In the genomic region with DNA sequence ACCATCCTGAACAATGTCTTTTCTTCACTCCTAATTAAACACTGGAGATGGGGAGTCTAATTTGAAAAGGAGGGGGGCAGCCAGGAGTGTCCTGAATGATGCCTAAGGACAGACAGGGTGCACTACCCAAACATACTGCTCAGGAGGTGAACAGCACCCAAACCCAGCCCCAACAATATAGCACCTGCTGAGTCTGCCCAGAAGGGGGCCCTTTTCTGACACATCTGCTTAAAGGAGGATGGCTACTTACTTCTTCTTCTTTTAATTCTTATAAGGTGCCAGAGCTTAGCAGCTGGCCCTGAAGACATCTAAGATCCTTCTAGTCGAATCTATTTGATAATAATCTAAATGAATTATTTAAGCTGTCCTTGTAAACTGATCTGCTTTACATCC, we compare ENCODE assay signal across 14 mouse cellular contexts. TPM values are rescaled to one million over a fixed set of nuclear protein-coding genes. Genes with fewer than 3 reads are reported as not detected.
DNase-seq lines count a peak whose midpoint lies in the region; ATAC-seq and TF ChIP-seq lines count a peak whose summit lies in the region.
"Had no signal": no experiment of that assay in that cellular context is flagged by ENCODE, and none has a peak within 500 bp of the region (broad histone marks: within the 10 kb centered on the region; RNA-seq: fewer than 3 reads in every experiment).

No protein-coding gene starts in this region.

- H3K36me3 ChIP-seq in hindbrain, postnatal 0 days (ENCODE audit: insufficient read depth, low read length), result no peaks in the 10 kb centered on the region
- H3K36me3 ChIP-seq in hindbrain, embryonic 10.5 days, result peaks cover 24% of the 10 kb centered on the region
- no peaks in the 10 kb centered on the region for H3K36me3 ChIP-seq in midbrain, embryonic 16.5 days (ENCODE audit: control insufficient read depth, insufficient read depth, low read length)
- H3K36me3 ChIP-seq: stomach, embryonic 15.5 days had no signal

- H3K4me2 ChIP-seq in hindbrain, postnatal 0 days (ENCODE audit: low read depth, low read length), result peak overlapping the region; percentile 10; the same call in 1 of the 2 replicates
- H3K4me2 ChIP-seq in midbrain, embryonic 16.5 days (ENCODE audit: low read length), result peak overlapping the region; percentile 29
- H3K4me2 ChIP-seq: hindbrain, embryonic 14.5 days; stomach, embryonic 15.5 days had no signal

- peak; percentile 26 for DNase-seq in adrenal gland, postnatal 14 days
- no peak for DNase-seq in adrenal gland, postnatal 25 days
- no peak for DNase-seq in hindbrain, postnatal 0 days (ENCODE audit: low spot score)
- DNase-seq in hindbrain, embryonic 10.5 days (ENCODE audit: low spot score), result no peak
- DNase-seq in lung, postnatal 36 days, result peak; percentile 8
- no peak for DNase-seq in lung, postnatal 14 days
- no peak for DNase-seq in ovary, postnatal 36 days (ENCODE audit: low spot score)
- DNase-seq: adrenal gland, postnatal 10 days; gastrocnemius, postnatal 25 days; kidney, adult 8-10 months had no signal

- H3K4me3 ChIP-seq in hindbrain, postnatal 0 days (ENCODE audit: low read length), result no peak overlapping the region
- H3K4me3 ChIP-seq in hindbrain, embryonic 10.5 days, result no peak overlapping the region
- H3K4me3 ChIP-seq in midbrain, embryonic 16.5 days (ENCODE audit: low read depth, low read length), result no peak overlapping the region
- H3K4me3 ChIP-seq: stomach, embryonic 15.5 days had no signal

- no peaks in the 10 kb centered on the region for H3K27me3 ChIP-seq in hindbrain, postnatal 0 days (ENCODE audit: insufficient read depth, low read length)
- no peaks in the 10 kb centered on the region for H3K27me3 ChIP-seq in hindbrain, embryonic 10.5 days (ENCODE audit: insufficient read depth, poor library complexity, severe bottlenecking)
- no peaks in the 10 kb centered on the region for H3K27me3 ChIP-seq in midbrain, embryonic 16.5 days (ENCODE audit: control insufficient read depth, insufficient read depth, low read depth, low read length)
- H3K27me3 ChIP-seq: stomach, embryonic 15.5 days had no signal

- TF ChIP-seq CTCF in hindbrain, postnatal 0 days (IDR thresholded peaks at IDR 0.05; ENCODE audit: low read depth), result no peak

- 0 out of 2 replicates have a peak overlapping the region, but pooled peaks have one; percentile 20 for H3K27ac ChIP-seq in hindbrain, postnatal 0 days
- H3K27ac ChIP-seq in hindbrain, embryonic 10.5 days, result no peak overlapping the region
- peak overlapping the region; percentile 56 for H3K27ac ChIP-seq in midbrain, embryonic 16.5 days (ENCODE audit: low read length)
- H3K27ac ChIP-seq: macrophage; stomach, embryonic 15.5 days had no signal

- no peaks in the 10 kb centered on the region for H3K9me3 ChIP-seq in hindbrain, postnatal 0 days (ENCODE audit: low read length)
- H3K9me3 ChIP-seq in hindbrain, embryonic 10.5 days, result no peaks in the 10 kb centered on the region
- no peaks in the 10 kb centered on the region for H3K9me3 ChIP-seq in midbrain, embryonic 16.5 days (replicated peaks; ENCODE audit: control insufficient read depth, low read length, poor library complexity, severe bottlenecking)
- H3K9me3 ChIP-seq: stomach, embryonic 15.5 days had no signal

- H3K9ac ChIP-seq in hindbrain, postnatal 0 days (replicated peaks; ENCODE audit: low read length), result no peak overlapping the region
- no peak overlapping the region for H3K9ac ChIP-seq in midbrain, embryonic 16.5 days (ENCODE audit: low read depth, low read length)
- H3K9ac ChIP-seq: hindbrain, embryonic 14.5 days; stomach, embryonic 15.5 days had no signal

- ATAC-seq in hindbrain, postnatal 0 days, result no peak
- peak; percentile 17; the same call in 1 of the 2 replicates for ATAC-seq in midbrain, embryonic 16.5 days

- WGBS in hindbrain, postnatal 0 days, result 93% methylated on average over 1 of the region's 1 CpGs
- 70% methylated on average over 1 of the region's 1 CpGs for WGBS in hindbrain, embryonic 10.5 days
- 35% methylated on average over 1 of the region's 1 CpGs for WGBS in midbrain, embryonic 16.5 days

- no peaks in the 10 kb centered on the region for H3K4me1 ChIP-seq in hindbrain, postnatal 0 days (ENCODE audit: insufficient read depth, low read length)
- 0 out of 2 replicates have a peak, but pooled peaks cover 5% of the 10 kb centered on the region for H3K4me1 ChIP-seq in hindbrain, embryonic 10.5 days (replicated peaks)
- peaks cover 8% of the 10 kb centered on the region for H3K4me1 ChIP-seq in midbrain, embryonic 16.5 days (ENCODE audit: control insufficient read depth, insufficient read depth, low read length)
- H3K4me1 ChIP-seq: stomach, embryonic 15.5 days had no signal

RNA-seq across cellular contexts. Expression of a gene that starts 34.0 kb away (rescaled TPM):
- total RNA-seq in adrenal gland, postnatal 14 days (2021), result 23.7 and 26.4 TPM in 2 replicates
- 21.6 and 23.2 TPM in 2 replicates for total RNA-seq in adrenal gland, postnatal 25 days (2021)
- total RNA-seq in hindbrain, postnatal 0 days (2014; rRNA removed), result 26.8 and 31.5 TPM in 2 replicates
- 33.5 and 35.3 TPM in 2 replicates for polyA plus RNA-seq in hindbrain, postnatal 0 days (2015; fragmentation: Nextera tagmentation; extraction: Ambion mirVana)
- 64.5 and 68.8 TPM in 2 replicates for polyA plus RNA-seq in hindbrain, embryonic 10.5 days (2016; fragmentation: Nextera tagmentation; extraction: Ambion mirVana)
- 50.8 and 52.1 TPM in 2 replicates for polyA plus RNA-seq in midbrain, embryonic 16.5 days (2015; fragmentation: Nextera tagmentation; extraction: Ambion mirVana)

Comparison
In these comparisons a context has a peak if more than half of its experiments do, and no peak if none do; other contexts are left out.
1. DNase-seq: peak in adrenal gland, postnatal 14 days (single experiment) and lung, postnatal 36 days (single experiment); none in adrenal gland, postnatal 25 days (single experiment), hindbrain, postnatal 0 days (single experiment), hindbrain, embryonic 10.5 days (single experiment), lung, postnatal 14 days (single experiment) and ovary, postnatal 36 days (single experiment).